Mouse (Mus musculus) urinary bladder, postnatal 25 days (tissue): ENCODE data around the gene Utp6.
A peak's percentile ranks its signal among the peaks of the same experiment; 100 is the strongest.

Experiments
- DNase-seq: peaks from one replicate; pipeline ENCODE4 v3.0.0; 2022; ENCODE audit warnings: low spot score

Utp6 gene

GRCm38 (mm10) chr11:79961346-79962124 lies 655 bp downstream of the Utp6 start:
- no peak for DNase-seq

- DNase-seq: no peak
Measured at GRCm38 (mm10) chr11:79947265-79947664, 14.9 kb downstream of the Utp6 start.

GRCm38 (mm10) chr11:79943601-79944000 lies 18.6 kb downstream of the Utp6 start:
- no peak for DNase-seq

GRCm38 (mm10) chr11:79943136-79943535 lies 19.1 kb downstream of the Utp6 start:
- DNase-seq: no peak

GRCm38 (mm10) chr11:79935766-79936165 lies 26.4 kb downstream of the Utp6 start:
- DNase-seq: no peak

GRCm38 (mm10) chr11:79922766-79923165 lies 39.4 kb downstream of the Utp6 start:
- DNase-seq: no peak

GRCm38 (mm10) chr11:79922157-79922556 lies 40.0 kb downstream of the Utp6 start:
- DNase-seq: no peak

GRCm38 (mm10) chr11:79920505-79921025 lies 41.6 kb downstream of the Utp6 start:
- DNase-seq: no peak

- peak; percentile 75 for DNase-seq
Measured at GRCm38 (mm10) chr11:79919685-79920504, 42.3 kb downstream of the Utp6 start.

GRCm38 (mm10) chr11:79915696-79916349 lies 46.4 kb downstream of the Utp6 start:
- DNase-seq: no peak

- DNase-seq: peak; percentile 31
Measured at GRCm38 (mm10) chr11:79908600-79909483, 53.3 kb downstream of the Utp6 start.

GRCm38 (mm10) chr11:79906920-79907319 lies 55.3 kb downstream of the Utp6 start:
- DNase-seq: no peak

- DNase-seq: no peak
Measured at GRCm38 (mm10) chr11:79902881-79903481, 59.2 kb downstream of the Utp6 start.

GRCm38 (mm10) chr11:79901146-79901545 lies 61.0 kb downstream of the Utp6 start:
- DNase-seq: no peak

GRCm38 (mm10) chr11:79892259-79892658 lies 69.9 kb downstream of the Utp6 start:
- DNase-seq: no peak

- DNase-seq: no peak
Measured at GRCm38 (mm10) chr11:79890822-79891221, 71.4 kb downstream of the Utp6 start.

- no peak for DNase-seq
Measured at GRCm38 (mm10) chr11:79886961-79887360, 75.2 kb downstream of the Utp6 start.

GRCm38 (mm10) chr11:79886395-79886794 lies 75.8 kb downstream of the Utp6 start:
- no peak for DNase-seq

- DNase-seq: no peak
Measured at GRCm38 (mm10) chr11:79885713-79886393, 76.3 kb downstream of the Utp6 start.

GRCm38 (mm10) chr11:79884784-79885183 lies 77.4 kb downstream of the Utp6 start:
- DNase-seq: no peak
